Mouse (Mus musculus): Measurements from ENCODE around the gene Dffa. TPM values are rescaled to one million over a fixed set of nuclear protein-coding genes. Genes with fewer than 3 reads are reported as not detected.
"Not testable (repeated sequence)": the region's sequence is repeated elsewhere in the genome, so short reads cannot be mapped to it uniquely, and the experiment has no call there.

The Dffa gene
- polyA plus RNA-seq, 1 experiment from 2014 or later, result 24.6 TPM

GRCm38 (mm10) chr4:149081528-149081927, 22.4 kb upstream of the Dffa start:
- H3K27me3 ChIP-seq (replicated peaks; ENCODE audit: control insufficient read depth, insufficient read depth, low read length), result no peaks in the 10 kb centered on the region
- no peak overlapping the region for H3K4me2 ChIP-seq (ENCODE audit: low read length)
- H3K27ac ChIP-seq (ENCODE audit: low read depth, low read length), result no peak overlapping the region
- peaks cover 7% of the 10 kb centered on the region for H3K4me1 ChIP-seq (ENCODE audit: control insufficient read depth, insufficient read depth, low read depth, low read length)
- H3K4me3 ChIP-seq (ENCODE audit: low read length), result no peak overlapping the region
- 46% methylated on average over 17 of the region's 17 CpGs for WGBS
- H3K36me3 ChIP-seq (ENCODE audit: control insufficient read depth, insufficient read depth, low read length), result no peaks in the 10 kb centered on the region
- peak; percentile 74 for ATAC-seq
- no peak overlapping the region for H3K9ac ChIP-seq (ENCODE audit: low read depth, low read length)
- no peaks in the 10 kb centered on the region for H3K9me3 ChIP-seq (ENCODE audit: control insufficient read depth, low read length)

GRCm38 (mm10) chr4:149085381-149085780, 18.6 kb upstream of the Dffa start:
- Histone ChIP-seq H3K9ac (ENCODE audit: low read depth, low read length) (no peak overlapping the region), H3K4me1 (ENCODE audit: control insufficient read depth, insufficient read depth, low read depth, low read length) (peaks cover 7% of the 10 kb centered on the region), H3K27me3 (replicated peaks; ENCODE audit: control insufficient read depth, insufficient read depth, low read length) (no peaks in the 10 kb centered on the region), H3K9me3 (ENCODE audit: control insufficient read depth, low read length) (no peaks in the 10 kb centered on the region), H3K4me2 (ENCODE audit: low read length) (no peak overlapping the region), H3K27ac (ENCODE audit: low read depth, low read length) (no peak overlapping the region), H3K4me3 (ENCODE audit: low read length) (no peak overlapping the region), H3K36me3 (ENCODE audit: control insufficient read depth, insufficient read depth, low read length) (no peaks in the 10 kb centered on the region)
- 83% methylated on average over 5 of the region's 5 CpGs for WGBS
- ATAC-seq, result no peak

GRCm38 (mm10) chr4:149091364-149091763, 12.6 kb upstream of the Dffa start:
- Histone ChIP-seq H3K4me1 (ENCODE audit: control insufficient read depth, insufficient read depth, low read depth, low read length) (no peaks in the 10 kb centered on the region), H3K27me3 (replicated peaks; ENCODE audit: control insufficient read depth, insufficient read depth, low read length) (no peaks in the 10 kb centered on the region), H3K9me3 (ENCODE audit: control insufficient read depth, low read length) (no peaks in the 10 kb centered on the region), H3K4me2 (ENCODE audit: low read length) (no peak overlapping the region), H3K36me3 (ENCODE audit: control insufficient read depth, insufficient read depth, low read length) (peaks cover 9% of the 10 kb centered on the region), H3K9ac (ENCODE audit: low read depth, low read length) (no peak overlapping the region), H3K4me3 (ENCODE audit: low read length) (no peak overlapping the region), H3K27ac (ENCODE audit: low read depth, low read length) (no peak overlapping the region)
- no peak for ATAC-seq
- WGBS, result 84% methylated on average over 8 of the region's 8 CpGs

GRCm38 (mm10) chr4:149097956-149098355, 6.0 kb upstream of the Dffa start:
- H3K36me3 ChIP-seq (ENCODE audit: control insufficient read depth, insufficient read depth, low read length), result peaks cover 8% of the 10 kb centered on the region
- H3K27ac ChIP-seq (ENCODE audit: low read depth, low read length), result no peak overlapping the region
- no peaks in the 10 kb centered on the region for H3K27me3 ChIP-seq (replicated peaks; ENCODE audit: control insufficient read depth, insufficient read depth, low read length)
- H3K4me2 ChIP-seq (ENCODE audit: low read length), result no peak overlapping the region; the same call in 1 of the 2 replicates
- H3K4me1 ChIP-seq (ENCODE audit: control insufficient read depth, insufficient read depth, low read depth, low read length), result peaks cover 14% of the 10 kb centered on the region
- H3K9me3 ChIP-seq (ENCODE audit: control insufficient read depth, low read length), result no peaks in the 10 kb centered on the region
- no peak overlapping the region for H3K4me3 ChIP-seq (ENCODE audit: low read length)
- 89% methylated on average over 3 of the region's 3 CpGs for WGBS
- H3K9ac ChIP-seq (ENCODE audit: low read depth, low read length), result no peak overlapping the region
- no peak for ATAC-seq

GRCm38 (mm10) chr4:149098571-149098970, 5.4 kb upstream of the Dffa start:
- H3K4me1 ChIP-seq (ENCODE audit: control insufficient read depth, insufficient read depth, low read depth, low read length), result peaks cover 14% of the 10 kb centered on the region
- H3K4me2 ChIP-seq (ENCODE audit: low read length), result peak overlapping the region; percentile 98
- H3K27ac ChIP-seq (ENCODE audit: low read depth, low read length), result no peak overlapping the region
- no peaks in the 10 kb centered on the region for H3K9me3 ChIP-seq (ENCODE audit: control insufficient read depth, low read length)
- 22% methylated on average over 11 of the region's 11 CpGs for WGBS
- no peak for ATAC-seq
- H3K4me3 ChIP-seq (ENCODE audit: low read length), result peak overlapping the region; percentile 95
- H3K9ac ChIP-seq (ENCODE audit: low read depth, low read length), result peak overlapping the region; percentile 94
- H3K36me3 ChIP-seq (ENCODE audit: control insufficient read depth, insufficient read depth, low read length), result peaks cover 5% of the 10 kb centered on the region; the same call in 1 of the 2 replicates
- no peaks in the 10 kb centered on the region for H3K27me3 ChIP-seq (replicated peaks; ENCODE audit: control insufficient read depth, insufficient read depth, low read length)

- Histone ChIP-seq H3K4me1 (ENCODE audit: control insufficient read depth, insufficient read depth, low read depth, low read length) (peaks cover 14% of the 10 kb centered on the region), H3K27ac (ENCODE audit: low read depth, low read length) (peak within 1 kb of the TSS; percentile 68), H3K4me3 (ENCODE audit: low read length) (peak within 1 kb of the TSS; percentile 95), H3K36me3 (ENCODE audit: control insufficient read depth, insufficient read depth, low read length) (no peaks in the 10 kb centered on the region), H3K27me3 (replicated peaks; ENCODE audit: control insufficient read depth, insufficient read depth, low read length) (no peaks in the 10 kb centered on the region), H3K4me2 (ENCODE audit: low read length) (peak within 1 kb of the TSS; percentile 98), H3K9me3 (ENCODE audit: control insufficient read depth, low read length) (no peaks in the 10 kb centered on the region), H3K9ac (ENCODE audit: low read depth, low read length) (peak within 1 kb of the TSS; percentile 94)
- ATAC-seq, result peak; percentile 83
- whole genome bisulfite sequencing, result 0% methylated on average over 37 of the region's 50 CpGs
Measured at GRCm38 (mm10) chr4:149099369-149100017, 4.5 kb upstream of the Dffa start, which contains the start of gene Pex14. Gene Pex14, minus strand, starts transcription at chr4:149099876.

- not testable (repeated sequence) for H3K27me3 ChIP-seq (replicated peaks; ENCODE audit: control insufficient read depth, insufficient read depth, low read length); H3K27ac ChIP-seq (ENCODE audit: low read depth, low read length); H3K36me3 ChIP-seq (ENCODE audit: control insufficient read depth, insufficient read depth, low read length); H3K9me3 ChIP-seq (ENCODE audit: control insufficient read depth, low read length); H3K9ac ChIP-seq (ENCODE audit: low read depth, low read length); ATAC-seq; H3K4me3 ChIP-seq (ENCODE audit: low read length); H3K4me2 ChIP-seq (ENCODE audit: low read length)
- 90% methylated on average over 12 of the region's 12 CpGs for WGBS
- peaks cover 23% of the 10 kb centered on the region for H3K4me1 ChIP-seq (ENCODE audit: control insufficient read depth, insufficient read depth, low read depth, low read length)
Measured at GRCm38 (mm10) chr4:149100449-149100848, 3.5 kb upstream of the Dffa start.

- Histone ChIP-seq H3K36me3 (ENCODE audit: control insufficient read depth, insufficient read depth, low read length) (peaks cover 2% of the 10 kb centered on the region; the same call in 1 of the 2 replicates), H3K4me1 (ENCODE audit: control insufficient read depth, insufficient read depth, low read depth, low read length) (peaks cover 23% of the 10 kb centered on the region), H3K9ac (ENCODE audit: low read depth, low read length) (no peak overlapping the region), H3K27ac (ENCODE audit: low read depth, low read length) (no peak overlapping the region), H3K27me3 (replicated peaks; ENCODE audit: control insufficient read depth, insufficient read depth, low read length) (no peaks in the 10 kb centered on the region), H3K4me3 (ENCODE audit: low read length) (no peak overlapping the region), H3K9me3 (ENCODE audit: control insufficient read depth, low read length) (no peaks in the 10 kb centered on the region), H3K4me2 (ENCODE audit: low read length) (no peak overlapping the region)
- ATAC-seq, result no peak
- 84% methylated on average over 3 of the region's 3 CpGs for WGBS
Measured at GRCm38 (mm10) chr4:149101456-149101855, 2.5 kb upstream of the Dffa start.

- peaks cover 18% of the 10 kb centered on the region for H3K36me3 ChIP-seq (ENCODE audit: control insufficient read depth, insufficient read depth, low read length)
- not testable (repeated sequence) for H3K9me3 ChIP-seq (ENCODE audit: control insufficient read depth, low read length); H3K4me2 ChIP-seq (ENCODE audit: low read length); H3K27me3 ChIP-seq (replicated peaks; ENCODE audit: control insufficient read depth, insufficient read depth, low read length); H3K4me3 ChIP-seq (ENCODE audit: low read length); H3K9ac ChIP-seq (ENCODE audit: low read depth, low read length); H3K4me1 ChIP-seq (ENCODE audit: control insufficient read depth, insufficient read depth, low read depth, low read length); H3K27ac ChIP-seq (ENCODE audit: low read depth, low read length); ATAC-seq
- 89% methylated on average over 12 of the region's 12 CpGs for WGBS
Measured at GRCm38 (mm10) chr4:149119978-149120562, 16.1 kb downstream of the Dffa start.

Data from hindbrain, embryonic 16.5 days (tissue).